Mouse (Mus musculus) layer of hippocampus, adult 2 months (tissue): ENCODE measurements at regions not wholly inside any gene's neighbourhood (a gene's known extent, or its start where the extent isn't known, plus 50 kb on each side); places are given as distances from the start of the nearest gene placed in this dataset.

Source experiments
- DNase-seq, 2 experiments: peaks; one replicate each; pipeline ENCODE4 v3.0.0; 2022; ENCODE audit warnings: low spot score in 2 of 2
- H3K27ac ChIP-seq: fragments of 200-600 bp; 2 replicates; pipeline ENCODE4 v1.8.1; 2022
- H3K4me3 ChIP-seq: fragments of 200-600 bp; 2 replicates; pipeline ENCODE4 v1.8.1; 2022; ENCODE audit warnings: mild to moderate bottlenecking
- CTCF ChIP-seq: fragments of 200-600 bp; conservative IDR thresholded peaks from 2 replicates; pipeline ENCODE4 v1.8.1; 2022; ENCODE audit warnings: antibody characterized with exemption, mild to moderate bottlenecking, moderate library complexity

- peak in 1 of 2 experiments; percentile 7 for DNase-seq
- no peak overlapping the region for H3K27ac ChIP-seq
- TF ChIP-seq CTCF, result no peak
Measured at GRCm38 (mm10) chr11:7555613-7556274, 342.0 kb upstream of the Igfbp3 start.

GRCm38 (mm10) chr11:7552154-7552553 is 338.4 kb upstream of the Igfbp3 start:
- no peak for TF ChIP-seq CTCF
- no peak for DNase-seq
- Histone ChIP-seq H3K27ac (no peak overlapping the region), H3K4me3 (no peak overlapping the region)

More at GRCm38 (mm10) chr11:7555613-7556274, 342.0 kb upstream of the Igfbp3 start:
- no peak overlapping the region for H3K4me3 ChIP-seq

DNA sequence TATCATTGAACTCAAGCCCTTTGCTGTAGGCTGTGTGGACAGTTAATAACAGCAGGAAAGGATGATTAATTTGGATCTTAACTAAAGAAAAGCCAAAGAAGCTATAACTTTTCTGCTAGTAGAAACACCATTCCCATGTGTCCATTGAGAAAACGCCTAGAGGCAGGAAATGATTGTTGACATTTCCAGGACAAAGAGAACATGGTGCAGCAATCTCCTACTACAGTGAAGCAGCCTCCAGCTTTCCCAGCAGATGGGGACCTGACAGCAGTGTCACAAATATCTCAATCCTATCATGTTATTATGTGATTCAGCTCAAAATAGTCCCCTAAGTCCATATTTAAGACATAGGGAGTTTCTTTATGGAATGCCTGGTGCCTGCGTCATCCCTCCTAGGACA is 334.1 kb upstream of the Igfbp3 start:
- H3K4me3 ChIP-seq, result no peak overlapping the region
- H3K27ac ChIP-seq, result no peak overlapping the region
- no peak for TF ChIP-seq CTCF
- DNase-seq, result no peak

DNA sequence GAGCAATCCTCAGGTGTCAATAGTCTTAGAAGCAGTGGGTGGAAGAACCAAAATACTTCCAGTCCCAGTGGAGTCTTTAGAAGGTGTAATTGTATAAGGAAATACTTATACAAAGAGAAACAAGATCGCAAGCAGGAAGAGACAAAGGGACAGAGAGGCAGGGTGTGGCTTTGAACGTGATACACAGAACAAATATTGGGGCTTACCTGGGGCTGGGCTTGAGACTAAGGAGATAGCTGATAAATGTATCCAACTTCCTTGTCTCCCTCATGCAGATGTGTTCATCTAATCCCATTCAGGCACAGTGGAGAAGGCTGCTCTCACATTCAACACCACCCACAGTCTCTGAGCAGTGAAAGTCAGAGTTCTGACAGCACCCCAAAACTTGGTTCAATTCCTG is 331.9 kb upstream of the Igfbp3 start:
- DNase-seq, result no peak
- no peak overlapping the region for H3K4me3 ChIP-seq
- TF ChIP-seq CTCF, result no peak
- no peak overlapping the region for H3K27ac ChIP-seq

GRCm38 (mm10) chr11:7534590-7534989 is 320.9 kb upstream of the Igfbp3 start:
- DNase-seq, result no peak
- Histone ChIP-seq H3K27ac (no peak overlapping the region), H3K4me3 (no peak overlapping the region)
- no peak for TF ChIP-seq CTCF

GRCm38 (mm10) chr11:7533327-7533726 is 319.6 kb upstream of the Igfbp3 start:
- no peak for TF ChIP-seq CTCF
- DNase-seq, result no peak
- H3K4me3 ChIP-seq, result no peak overlapping the region

GRCm38 (mm10) chr11:7531847-7532246 is 318.1 kb upstream of the Igfbp3 start:
- no peak overlapping the region for H3K4me3 ChIP-seq
- no peak for DNase-seq
- no peak for TF ChIP-seq CTCF

More at GRCm38 (mm10) chr11:7533327-7533726, 319.6 kb upstream of the Igfbp3 start:
- H3K27ac ChIP-seq, result no peak overlapping the region

GRCm38 (mm10) chr11:7530482-7531148 is 316.9 kb upstream of the Igfbp3 start:
- DNase-seq, result no peak
- TF ChIP-seq CTCF, result no peak
- H3K27ac ChIP-seq, result no peak overlapping the region
- no peak overlapping the region for H3K4me3 ChIP-seq

More at GRCm38 (mm10) chr11:7531847-7532246, 318.1 kb upstream of the Igfbp3 start:
- no peak overlapping the region for H3K27ac ChIP-seq

- no peak for TF ChIP-seq CTCF
- Histone ChIP-seq H3K27ac (no peak overlapping the region), H3K4me3 (no peak overlapping the region)
- no peak for DNase-seq
Measured at GRCm38 (mm10) chr11:7519556-7519955, 305.8 kb upstream of the Igfbp3 start.

GRCm38 (mm10) chr11:7508861-7509260 is 295.1 kb upstream of the Igfbp3 start:
- TF ChIP-seq CTCF, result no peak
- no peak for DNase-seq
- Histone ChIP-seq H3K4me3 (no peak overlapping the region), H3K27ac (no peak overlapping the region)

GRCm38 (mm10) chr11:7506421-7506945 is 292.8 kb upstream of the Igfbp3 start:
- no peak overlapping the region for H3K4me3 ChIP-seq
- TF ChIP-seq CTCF, result no peak
- no peak overlapping the region for H3K27ac ChIP-seq

GRCm38 (mm10) chr11:7504651-7505321 is 291.1 kb upstream of the Igfbp3 start:
- no peak for TF ChIP-seq CTCF
- Histone ChIP-seq H3K4me3 (no peak overlapping the region), H3K27ac (no peak overlapping the region)
- no peak for DNase-seq

More at GRCm38 (mm10) chr11:7506421-7506945, 292.8 kb upstream of the Igfbp3 start:
- no peak for DNase-seq

DNA sequence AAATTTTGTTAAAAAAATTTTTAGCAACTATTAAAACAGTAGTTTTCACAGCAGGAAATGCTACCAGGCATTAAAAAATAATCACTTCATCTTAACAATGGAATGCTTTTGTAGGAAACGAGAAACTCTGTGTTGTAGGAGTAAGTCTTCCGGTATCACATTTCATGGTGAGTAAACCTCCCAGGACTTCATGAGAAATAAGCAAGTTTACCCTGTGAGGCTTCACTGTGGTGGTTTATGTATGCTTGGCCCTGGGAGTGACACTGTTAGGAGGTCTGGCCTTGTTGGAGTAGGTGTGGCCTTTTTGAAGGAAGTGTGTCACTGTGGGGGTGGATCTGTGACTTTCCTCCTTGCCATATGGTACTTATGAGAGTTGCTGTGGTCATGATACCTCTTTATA is 289.0 kb upstream of the Igfbp3 start:
- DNase-seq, result no peak
- Histone ChIP-seq H3K4me3 (no peak overlapping the region), H3K27ac (no peak overlapping the region)
- TF ChIP-seq CTCF, result no peak
